Mouse (Mus musculus): Measurements from ENCODE around the gene Brpf3. TPM values are rescaled to one million over a fixed set of nuclear protein-coding genes. Genes with fewer than 3 reads are reported as not detected.
A peak's percentile ranks its signal among the peaks of the same experiment; 100 is the strongest.

Brpf3 gene
- total and polyA plus RNA-seq, 2 experiments, result 4.4 to 18.9 TPM

DNA sequence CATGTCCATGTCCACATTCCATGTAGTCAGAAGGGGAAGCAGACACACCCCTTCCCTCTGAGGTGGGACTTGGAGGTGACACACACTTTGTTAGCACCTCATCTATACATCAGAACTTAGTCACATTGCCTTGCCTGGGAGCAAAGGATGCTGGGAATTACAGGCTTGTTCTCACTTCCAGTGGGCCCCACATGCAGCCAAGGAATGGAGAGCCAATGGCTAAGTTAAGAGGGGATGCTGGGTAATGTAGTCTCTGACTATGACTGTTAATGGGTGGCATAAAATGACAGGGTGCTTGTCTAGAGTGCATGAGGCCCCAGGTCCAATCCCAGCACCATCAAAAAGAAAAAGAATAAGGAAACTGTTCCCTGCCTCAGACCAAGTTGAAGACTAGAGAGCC lies 66.0 kb downstream of the Brpf3 start:
- no peak for DNase-seq (ENCODE audit: extremely low read depth, low read depth, low spot score)
- Histone ChIP-seq H3K27me3 (ENCODE audit: control insufficient read depth, insufficient read depth, low read length) (no peaks in the 10 kb centered on the region), H3K36me3 (ENCODE audit: control insufficient read depth, insufficient read depth, low read length) (no peaks in the 10 kb centered on the region), H3K4me3 (ENCODE audit: insufficient read depth, low read depth, low read length) (no peak overlapping the region), H3K79me2 (ENCODE audit: control insufficient read depth, insufficient read depth, low read length) (no peaks in the 10 kb centered on the region), H3K27ac (replicated peaks; ENCODE audit: insufficient read depth, low read depth, low read length) (no peak overlapping the region), H3K9ac (ENCODE audit: low read depth, low read length) (no peak overlapping the region), H3K4me1 (ENCODE audit: control insufficient read depth, insufficient read depth, low read length) (peaks cover 3% of the 10 kb centered on the region)
- TF ChIP-seq CTCF (IDR thresholded peaks at IDR 0.05; ENCODE audit: low read depth, low read length), result no peak
- TF ChIP-seq POLR2A (IDR thresholded peaks at IDR 0.05; ENCODE audit: extremely low read depth, insufficient read depth, low read length), result no peak

DNA sequence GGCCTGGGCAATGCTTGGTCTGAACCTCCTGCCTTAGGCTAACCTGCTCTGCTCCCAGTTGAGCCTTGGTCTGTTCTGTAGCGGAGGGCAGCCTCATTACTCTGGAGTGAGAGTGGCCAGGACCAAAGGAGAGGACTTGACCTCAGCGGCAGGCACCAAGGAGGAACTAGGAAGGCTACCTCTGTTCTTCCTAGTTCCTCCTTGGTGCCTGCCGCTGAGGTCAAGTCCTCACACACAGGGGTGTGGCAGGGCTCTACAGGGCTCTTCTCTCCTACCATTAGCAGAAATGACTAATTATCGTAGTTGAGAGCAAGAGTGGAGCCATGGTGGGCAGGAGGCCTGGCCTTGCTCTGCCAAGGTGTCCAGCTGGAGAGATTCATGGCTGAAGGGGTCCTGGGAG lies 66.5 kb downstream of the Brpf3 start:
- H3K36me3 ChIP-seq (ENCODE audit: control insufficient read depth, insufficient read depth, low read length), result no peaks in the 10 kb centered on the region
- no peak for DNase-seq (ENCODE audit: extremely low read depth, low read depth, low spot score)
- H3K79me2 ChIP-seq (ENCODE audit: control insufficient read depth, insufficient read depth, low read length), result no peaks in the 10 kb centered on the region
- H3K27me3 ChIP-seq (ENCODE audit: control insufficient read depth, insufficient read depth, low read length), result no peaks in the 10 kb centered on the region
- TF ChIP-seq CTCF (IDR thresholded peaks at IDR 0.05; ENCODE audit: low read depth, low read length) (no peak), POLR2A (IDR thresholded peaks at IDR 0.05; ENCODE audit: extremely low read depth, insufficient read depth, low read length) (no peak)
- H3K27ac ChIP-seq (replicated peaks; ENCODE audit: insufficient read depth, low read depth, low read length), result no peak overlapping the region
- H3K9ac ChIP-seq (ENCODE audit: low read depth, low read length), result no peak overlapping the region
- 84% methylated on average over 4 of the region's 4 CpGs for WGBS
- peaks cover 6% of the 10 kb centered on the region for H3K4me1 ChIP-seq (ENCODE audit: control insufficient read depth, insufficient read depth, low read length)
- no peak overlapping the region for H3K4me3 ChIP-seq (ENCODE audit: insufficient read depth, low read depth, low read length)

DNA sequence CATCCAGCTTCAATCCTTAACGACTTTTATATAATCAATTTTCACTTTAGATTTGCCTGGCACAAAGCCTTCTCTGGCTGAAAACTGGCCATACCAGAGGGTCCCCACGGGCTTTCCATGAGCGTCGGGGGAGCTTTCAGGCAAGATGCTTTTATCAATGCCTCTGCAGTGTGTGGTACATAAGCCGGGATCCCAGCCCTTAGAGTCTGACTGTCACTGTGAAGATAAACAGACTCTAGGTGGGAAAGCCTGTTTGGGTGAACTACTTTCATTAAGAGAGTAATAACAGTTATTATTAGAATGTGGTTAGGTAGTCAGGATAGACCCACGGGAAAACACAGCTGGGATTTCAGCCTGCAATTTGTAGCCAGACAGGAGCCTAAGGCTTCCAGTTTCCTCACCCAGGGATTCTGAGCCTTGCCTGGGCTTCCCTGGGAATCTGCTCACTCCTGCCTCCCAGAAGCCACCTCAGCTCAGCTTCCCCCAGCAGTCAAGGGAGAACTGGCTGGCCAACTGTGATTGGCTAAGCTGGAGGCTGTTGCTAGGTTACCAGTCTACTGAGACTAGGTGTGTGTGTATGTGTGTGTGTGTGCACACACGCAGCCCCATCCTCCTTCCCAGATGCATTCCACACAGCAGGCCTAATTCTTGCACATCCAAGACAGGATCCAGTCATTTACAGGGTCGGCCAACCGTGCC lies 68.7 kb downstream of the Brpf3 start:
- Histone ChIP-seq H3K36me3 (ENCODE audit: control insufficient read depth, insufficient read depth, low read length) (no peaks in the 10 kb centered on the region), H3K27me3 (ENCODE audit: control insufficient read depth, insufficient read depth, low read length) (no peaks in the 10 kb centered on the region), H3K4me3 (ENCODE audit: insufficient read depth, low read depth, low read length) (no peak overlapping the region), H3K27ac (replicated peaks; ENCODE audit: insufficient read depth, low read depth, low read length) (no peak overlapping the region), H3K4me1 (ENCODE audit: control insufficient read depth, insufficient read depth, low read length) (peaks cover 6% of the 10 kb centered on the region), H3K79me2 (ENCODE audit: control insufficient read depth, insufficient read depth, low read length) (no peaks in the 10 kb centered on the region), H3K9ac (ENCODE audit: low read depth, low read length) (no peak overlapping the region)
- WGBS, result 83% methylated on average over 9 of the region's 9 CpGs
- DNase-seq (ENCODE audit: extremely low read depth, low read depth, low spot score), result no peak
- TF ChIP-seq CTCF (IDR thresholded peaks at IDR 0.05; ENCODE audit: low read depth, low read length) (no peak), POLR2A (IDR thresholded peaks at IDR 0.05; ENCODE audit: extremely low read depth, insufficient read depth, low read length) (no peak)

DNA sequence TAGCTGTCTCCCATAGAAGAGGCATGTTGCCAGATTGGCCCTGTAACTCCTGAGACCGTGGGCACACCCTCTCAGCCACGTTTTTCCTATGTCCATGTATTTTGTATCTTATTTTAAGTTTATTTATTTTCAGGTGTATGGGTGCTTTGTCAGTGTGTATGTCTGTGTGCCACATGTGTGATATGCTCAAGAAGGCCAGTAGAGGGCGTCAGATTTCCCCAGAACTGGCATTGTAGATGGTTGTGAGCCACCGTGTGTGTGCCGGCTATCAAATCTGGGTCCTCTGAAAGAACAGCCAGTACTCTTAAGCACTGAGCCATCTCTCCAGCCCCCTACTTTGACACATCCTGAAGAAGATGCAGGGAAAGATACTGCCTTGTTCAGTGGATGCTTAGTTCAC lies 69.5 kb downstream of the Brpf3 start:
- no peak for DNase-seq (ENCODE audit: extremely low read depth, low read depth, low spot score)
- WGBS, result 82% methylated on average over 5 of the region's 5 CpGs

DNA sequence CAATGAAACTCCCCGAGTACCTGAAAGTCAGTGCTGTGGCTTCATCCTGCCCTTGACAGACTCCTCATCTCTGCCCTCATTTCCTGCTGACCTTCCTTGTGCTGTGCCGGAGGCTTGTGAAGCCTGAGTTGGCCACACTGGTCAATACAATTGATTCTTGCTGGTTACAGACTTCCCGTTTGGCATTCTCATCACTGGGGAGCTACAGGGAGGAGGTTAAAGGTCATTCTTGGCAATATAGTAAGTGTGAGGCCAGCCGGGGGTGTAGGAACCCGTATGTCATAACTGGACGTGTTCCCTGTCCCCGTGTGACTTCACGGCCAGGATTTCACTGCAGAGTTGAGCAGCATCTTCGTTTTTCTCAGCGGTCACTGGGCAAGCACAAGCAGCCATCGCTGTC lies 70.9 kb downstream of the Brpf3 start:
- Histone ChIP-seq H3K4me3 (ENCODE audit: insufficient read depth, low read depth, low read length) (no peak overlapping the region), H3K27ac (replicated peaks; ENCODE audit: insufficient read depth, low read depth, low read length) (no peak overlapping the region), H3K79me2 (ENCODE audit: control insufficient read depth, insufficient read depth, low read length) (no peaks in the 10 kb centered on the region), H3K9ac (ENCODE audit: low read depth, low read length) (no peak overlapping the region), H3K4me1 (ENCODE audit: control insufficient read depth, insufficient read depth, low read length) (peaks cover 10% of the 10 kb centered on the region), H3K36me3 (ENCODE audit: control insufficient read depth, insufficient read depth, low read length) (no peaks in the 10 kb centered on the region), H3K27me3 (ENCODE audit: control insufficient read depth, insufficient read depth, low read length) (no peaks in the 10 kb centered on the region)
- no peak for TF ChIP-seq POLR2A (IDR thresholded peaks at IDR 0.05; ENCODE audit: extremely low read depth, insufficient read depth, low read length)
- no peak for TF ChIP-seq CTCF (IDR thresholded peaks at IDR 0.05; ENCODE audit: low read depth, low read length)
- peak; percentile 74 for DNase-seq (ENCODE audit: extremely low read depth, low read depth, low spot score)
- 24% methylated on average over 11 of the region's 11 CpGs for WGBS

More for the DNA sequence above, 69.5 kb downstream of the Brpf3 start:
- no peak overlapping the region for H3K9ac ChIP-seq (ENCODE audit: low read depth, low read length)
- H3K4me3 ChIP-seq (ENCODE audit: insufficient read depth, low read depth, low read length), result no peak overlapping the region
- peaks cover 10% of the 10 kb centered on the region for H3K4me1 ChIP-seq (ENCODE audit: control insufficient read depth, insufficient read depth, low read length)
- H3K27ac ChIP-seq (replicated peaks; ENCODE audit: insufficient read depth, low read depth, low read length), result no peak overlapping the region
- H3K79me2 ChIP-seq (ENCODE audit: control insufficient read depth, insufficient read depth, low read length), result no peaks in the 10 kb centered on the region
- H3K36me3 ChIP-seq (ENCODE audit: control insufficient read depth, insufficient read depth, low read length), result no peaks in the 10 kb centered on the region
- no peak for TF ChIP-seq CTCF (IDR thresholded peaks at IDR 0.05; ENCODE audit: low read depth, low read length)
- no peak for TF ChIP-seq POLR2A (IDR thresholded peaks at IDR 0.05; ENCODE audit: extremely low read depth, insufficient read depth, low read length)
- H3K27me3 ChIP-seq (ENCODE audit: control insufficient read depth, insufficient read depth, low read length), result no peaks in the 10 kb centered on the region

DNA sequence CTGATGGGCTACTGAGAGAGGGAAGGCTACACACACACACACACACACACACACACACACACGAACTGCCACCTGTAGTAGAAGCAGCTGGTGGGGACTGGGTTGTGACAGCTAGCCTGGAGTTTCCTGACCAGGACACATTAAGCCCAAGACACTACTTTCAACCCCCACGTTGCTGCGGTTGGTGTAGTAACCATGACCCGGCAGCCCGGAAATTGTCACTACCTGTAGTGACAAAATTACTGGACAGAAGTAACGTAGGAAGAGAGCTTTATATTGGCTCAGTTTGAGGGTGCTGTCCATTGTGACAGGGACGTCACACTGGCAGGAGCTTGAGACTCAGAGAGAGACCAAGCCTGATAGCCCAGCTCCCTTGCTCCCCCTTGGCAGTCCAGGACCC lies 71.4 kb downstream of the Brpf3 start:
- Histone ChIP-seq H3K27me3 (ENCODE audit: control insufficient read depth, insufficient read depth, low read length) (no peaks in the 10 kb centered on the region), H3K79me2 (ENCODE audit: control insufficient read depth, insufficient read depth, low read length) (no peaks in the 10 kb centered on the region), H3K36me3 (ENCODE audit: control insufficient read depth, insufficient read depth, low read length) (no peaks in the 10 kb centered on the region), H3K4me1 (ENCODE audit: control insufficient read depth, insufficient read depth, low read length) (peaks cover 10% of the 10 kb centered on the region), H3K27ac (replicated peaks; ENCODE audit: insufficient read depth, low read depth, low read length) (no peak overlapping the region), H3K4me3 (ENCODE audit: insufficient read depth, low read depth, low read length) (no peak overlapping the region), H3K9ac (ENCODE audit: low read depth, low read length) (no peak overlapping the region)
- no peak for TF ChIP-seq POLR2A (IDR thresholded peaks at IDR 0.05; ENCODE audit: extremely low read depth, insufficient read depth, low read length)
- DNase-seq (ENCODE audit: extremely low read depth, low read depth, low spot score), result no peak
- WGBS, result 78% methylated on average over 7 of the region's 7 CpGs

Measured in liver, adult 2 months (tissue).